ENCODE assay signal across 8 mouse cellular contexts in genomic region chr7:141463824-141464602, GRCm38 (mm10). TPM values are rescaled to one million over a fixed set of nuclear protein-coding genes. Genes with fewer than 3 reads are reported as not detected.
DNase-seq lines count a peak whose midpoint lies in the region; ATAC-seq and TF ChIP-seq lines count a peak whose summit lies in the region.

No protein-coding gene starts in this region.

- peak overlapping the region; percentile 64 for H3K4me2 ChIP-seq in heart, embryonic 14.5 days (ENCODE audit: low read length)

- H3K36me3 ChIP-seq in liver, adult 2 months (ENCODE audit: control insufficient read depth, insufficient read depth, low read length): peaks cover 4% of the 10 kb centered on the region; the same call in 1 of the 2 replicates
- H3K36me3 ChIP-seq in heart, embryonic 14.5 days (ENCODE audit: control insufficient read depth, insufficient read depth, low read length): peaks cover 13% of the 10 kb centered on the region
- peaks cover 8% of the 10 kb centered on the region for H3K36me3 ChIP-seq in midbrain, embryonic 10.5 days

- no peak for TF ChIP-seq CTCF in liver, adult 2 months (IDR thresholded peaks at IDR 0.05; ENCODE audit: low read depth, low read length)

- ATAC-seq in heart, embryonic 14.5 days (ENCODE audit: insufficient number of reproducible peaks, insufficient read depth, low FRiP score, low read depth): peak; percentile 0; the same call in 1 of the 2 replicates
- no peak for ATAC-seq in CD4-positive, CD25-positive, alpha-beta regulatory T cell, adult 4 months

- H3K9me3 ChIP-seq in heart, embryonic 14.5 days (ENCODE audit: control insufficient read depth, low read length): no peaks in the 10 kb centered on the region
- no peaks in the 10 kb centered on the region for H3K9me3 ChIP-seq in midbrain, embryonic 10.5 days (replicated peaks)

- WGBS in liver, adult 2 months: 65% methylated on average over 12 of the region's 12 CpGs
- WGBS in heart, embryonic 14.5 days: 31% methylated on average over 12 of the region's 12 CpGs
- 12% methylated on average over 12 of the region's 12 CpGs for WGBS in midbrain, embryonic 10.5 days

- no peak for TF ChIP-seq POLR2A in liver, adult 2 months (IDR thresholded peaks at IDR 0.05; ENCODE audit: extremely low read depth, insufficient read depth, low read length)

- no peak for DNase-seq in liver, adult 2 months (ENCODE audit: extremely low read depth, low read depth, low spot score)
- no peak for DNase-seq in liver
- DNase-seq in kidney, postnatal 25 days: peak; percentile 76 to 87
- no peak for DNase-seq in midbrain, embryonic 10.5 days (ENCODE audit: low spot score)
- no peak for DNase-seq in right cerebral cortex, adult 18-20 months
- DNase-seq in left cerebral cortex, adult 18-20 months (ENCODE audit: low spot score in 2 of 2): no peak

- H3K27ac ChIP-seq in liver, adult 2 months (replicated peaks; ENCODE audit: insufficient read depth, low read depth, low read length): peak overlapping the region; percentile 38
- H3K27ac ChIP-seq in heart, embryonic 14.5 days (replicated peaks in 1 of 2; ENCODE audit: control insufficient read depth in 1 of 2, insufficient read depth in 1 of 2, low read depth in 2 of 2, low read length in 2 of 2): peak overlapping the region; percentile 45 to 73
- no peak overlapping the region for H3K27ac ChIP-seq in midbrain, embryonic 10.5 days (replicated peaks)

- H3K4me3 ChIP-seq in liver, adult 2 months (ENCODE audit: insufficient read depth, low read depth, low read length): peak overlapping the region; percentile 48
- peak overlapping the region; percentile 7 to 25 for H3K4me3 ChIP-seq in heart, embryonic 14.5 days (ENCODE audit: control insufficient read depth in 1 of 2, insufficient read depth in 1 of 2, low read depth in 1 of 2, low read length in 2 of 2)
- peak overlapping the region; percentile 40; the same call in 1 of the 2 replicates for H3K4me3 ChIP-seq in midbrain, embryonic 10.5 days

- peak overlapping the region; percentile 39 for H3K9ac ChIP-seq in liver, adult 2 months (ENCODE audit: low read depth, low read length)
- H3K9ac ChIP-seq in heart, embryonic 14.5 days (ENCODE audit: low read length): peak overlapping the region; percentile 65; the same call in 1 of the 2 replicates

- H3K79me2 ChIP-seq in liver, adult 2 months (ENCODE audit: control insufficient read depth, insufficient read depth, low read length): no peaks in the 10 kb centered on the region

- H3K27me3 ChIP-seq in liver, adult 2 months (ENCODE audit: control insufficient read depth, insufficient read depth, low read length): no peaks in the 10 kb centered on the region
- peaks cover 30% of the 10 kb centered on the region for H3K27me3 ChIP-seq in heart, embryonic 14.5 days (ENCODE audit: control insufficient read depth, insufficient read depth, low read length)
- peaks cover 82% of the 10 kb centered on the region for H3K27me3 ChIP-seq in midbrain, embryonic 10.5 days (ENCODE audit: low read depth, poor library complexity, severe bottlenecking)

- peaks cover 14% of the 10 kb centered on the region for H3K4me1 ChIP-seq in liver, adult 2 months (ENCODE audit: control insufficient read depth, insufficient read depth, low read length)
- H3K4me1 ChIP-seq in heart, embryonic 14.5 days (ENCODE audit: control insufficient read depth in 2 of 2, insufficient read depth in 2 of 2, low read length in 2 of 2): peaks cover 31 to 50% of the 10 kb centered on the region in 2 experiments
- H3K4me1 ChIP-seq in midbrain, embryonic 10.5 days: peaks cover 55% of the 10 kb centered on the region

RNA-seq across cellular contexts. Expression of gene Cracr2b, which starts 3.1 kb away (rescaled TPM):
- 3.7 and 4.3 TPM in 2 replicates for total RNA-seq in liver, adult 2 months (2014; rRNA removed)
- polyA plus RNA-seq in liver, adult 2 months (2012; rRNA removed): 4.7 and 8.7 TPM in 2 replicates
- 20.4 and 25.6 TPM in 2 replicates for polyA plus RNA-seq in heart, embryonic 14.5 days (2014; fragmentation: Nextera tagmentation; extraction: Ambion mirVana)
- polyA plus RNA-seq in midbrain, embryonic 10.5 days (2016; fragmentation: Nextera tagmentation; extraction: Ambion mirVana): 4.1 and 6.9 TPM in 2 replicates
- polyA plus RNA-seq in CD4-positive, CD25-positive, alpha-beta regulatory T cell, adult 4 months (2017; shearing (Covaris generic)): not detected
- total RNA-seq in left cerebral cortex, adult 18-20 months (2021): 1 to 10 TPM; 3.7 to 4.5 TPM

RNA-seq across cellular contexts. Expression of gene Cd151, which starts 3.2 kb away (rescaled TPM):
- 51.9 and 52.7 TPM in 2 replicates for total RNA-seq in liver, adult 2 months (2014; rRNA removed)
- polyA plus RNA-seq in liver, adult 2 months (2012; rRNA removed): 92.8 and 103 TPM in 2 replicates
- polyA plus RNA-seq in heart, embryonic 14.5 days (2014; fragmentation: Nextera tagmentation; extraction: Ambion mirVana): 77.5 and 115 TPM in 2 replicates
- polyA plus RNA-seq in midbrain, embryonic 10.5 days (2016; fragmentation: Nextera tagmentation; extraction: Ambion mirVana): 17.3 and 17.6 TPM in 2 replicates
- 10 to 100 TPM in 1 of 2 experiments, 1 to 10 TPM in 1; 7.8 to 12.0 TPM for polyA plus RNA-seq in CD4-positive, CD25-positive, alpha-beta regulatory T cell, adult 4 months (2017; shearing (Covaris generic))
- total RNA-seq in left cerebral cortex, adult 18-20 months (2021): 10 to 100 TPM; 28.9 to 29.1 TPM

RNA-seq across cellular contexts. Expression of gene Pnpla2, which starts 9.0 kb away (rescaled TPM):
- 22.6 and 31.7 TPM in 2 replicates for total RNA-seq in liver, adult 2 months (2014; rRNA removed)
- 83.7 and 84.8 TPM in 2 replicates for polyA plus RNA-seq in liver, adult 2 months (2012; rRNA removed)
- polyA plus RNA-seq in heart, embryonic 14.5 days (2014; fragmentation: Nextera tagmentation; extraction: Ambion mirVana): 48.7 and 49.0 TPM in 2 replicates
- 15.2 and 17.5 TPM in 2 replicates for polyA plus RNA-seq in midbrain, embryonic 10.5 days (2016; fragmentation: Nextera tagmentation; extraction: Ambion mirVana)
- polyA plus RNA-seq in CD4-positive, CD25-positive, alpha-beta regulatory T cell, adult 4 months (2017; shearing (Covaris generic)): 10 to 100 TPM; 66.1 to 92.2 TPM
- total RNA-seq in left cerebral cortex, adult 18-20 months (2021): 10 to 100 TPM; 23.6 to 24.8 TPM

RNA-seq across cellular contexts. Expression of gene Polr2l, which starts 10.9 kb away (rescaled TPM):
- total RNA-seq in liver, adult 2 months (2014; rRNA removed): 41.1 and 43.3 TPM in 2 replicates
- polyA plus RNA-seq in liver, adult 2 months (2012; rRNA removed): 42.8 and 45.7 TPM in 2 replicates
- polyA plus RNA-seq in heart, embryonic 14.5 days (2014; fragmentation: Nextera tagmentation; extraction: Ambion mirVana): 73.2 and 78.0 TPM in 2 replicates
- 82.1 and 85.0 TPM in 2 replicates for polyA plus RNA-seq in midbrain, embryonic 10.5 days (2016; fragmentation: Nextera tagmentation; extraction: Ambion mirVana)
- polyA plus RNA-seq in CD4-positive, CD25-positive, alpha-beta regulatory T cell, adult 4 months (2017; shearing (Covaris generic)): 10 to 100 TPM; 19.4 to 20.8 TPM
- 10 to 100 TPM; 36.6 to 41.6 TPM for total RNA-seq in left cerebral cortex, adult 18-20 months (2021)

RNA-seq across cellular contexts. Expression of gene Tspan4, which starts 11.0 kb away (rescaled TPM):
- total RNA-seq in liver, adult 2 months (2014; rRNA removed): 66.9 and 67.1 TPM in 2 replicates
- polyA plus RNA-seq in liver, adult 2 months (2012; rRNA removed): 78.1 and 135 TPM in 2 replicates
- 61.5 and 65.0 TPM in 2 replicates for polyA plus RNA-seq in heart, embryonic 14.5 days (2014; fragmentation: Nextera tagmentation; extraction: Ambion mirVana)
- 33.3 and 38.7 TPM in 2 replicates for polyA plus RNA-seq in midbrain, embryonic 10.5 days (2016; fragmentation: Nextera tagmentation; extraction: Ambion mirVana)
- polyA plus RNA-seq in CD4-positive, CD25-positive, alpha-beta regulatory T cell, adult 4 months (2017; shearing (Covaris generic)): 1 to 10 TPM; 1.3 to 1.5 TPM
- 10 to 100 TPM; 10.3 to 11.6 TPM for total RNA-seq in left cerebral cortex, adult 18-20 months (2021)

Comparison
In these comparisons a context has a peak if more than half of its experiments do, and no peak if none do; other contexts are left out.
1. DNase-seq: peak in kidney, postnatal 25 days (2 of 2); none in liver, adult 2 months (single experiment), liver (single experiment), midbrain, embryonic 10.5 days (single experiment), right cerebral cortex, adult 18-20 months (single experiment) and left cerebral cortex, adult 18-20 months (0 of 2).
2. Peak in every context shown above with its lines, with median percentiles within 50 percentile points of each other: H3K4me3 ChIP-seq.